Mouse (Mus musculus): ENCODE data around the gene Dnah12. TPM values are rescaled to one million over a fixed set of nuclear protein-coding genes. Genes with fewer than 3 reads are reported as not detected.

The Dnah12 gene
- polyA plus RNA-seq, 1 experiment from 2014 or later: 0.09 TPM

DNA sequence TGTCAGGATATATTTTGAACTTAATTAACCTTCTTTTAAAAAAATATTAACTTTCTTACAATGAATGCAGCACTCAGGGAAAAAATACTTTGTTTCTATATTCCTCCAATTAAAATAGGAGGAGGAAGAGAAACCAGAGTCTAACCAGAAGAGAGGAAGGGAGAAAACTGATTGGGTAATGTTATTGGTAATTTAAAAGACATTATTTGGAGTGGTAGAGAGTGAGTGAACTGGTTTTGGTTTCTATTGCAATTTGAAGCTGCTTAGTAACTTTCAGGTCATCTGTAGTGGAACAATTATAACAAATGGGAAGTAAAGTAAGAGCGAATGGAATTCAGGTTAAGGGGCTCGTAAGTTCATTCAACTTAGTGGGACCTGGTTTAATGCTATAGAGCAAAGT lies 120.8 kb downstream of the Dnah12 start:
- Histone ChIP-seq H3K27me3 (no peaks in the 10 kb centered on the region), H3K4me1 (replicated peaks) (no peaks in the 10 kb centered on the region), H3K36me3 (no peaks in the 10 kb centered on the region), H3K4me3 (no peak overlapping the region), H3K27ac (no peak overlapping the region), H3K4me2 (no peak overlapping the region), H3K9me3 (replicated peaks) (no peaks in the 10 kb centered on the region), H3K9ac (no peak overlapping the region)
- no peak for ATAC-seq (replicated peaks; ENCODE audit: insufficient number of reproducible peaks, insufficient read depth, low FRiP score, low read depth)
- 88% methylated on average over 2 of the region's 2 CpGs for WGBS

GRCm38 (mm10) chr14:26814908-26815307 lies 121.8 kb downstream of the Dnah12 start:
- H3K4me2 ChIP-seq: no peak overlapping the region
- H3K27me3 ChIP-seq: no peaks in the 10 kb centered on the region
- no peaks in the 10 kb centered on the region for H3K36me3 ChIP-seq
- no peaks in the 10 kb centered on the region for H3K9me3 ChIP-seq (replicated peaks)
- WGBS: 56% methylated on average over 3 of the region's 3 CpGs
- no peaks in the 10 kb centered on the region for H3K4me1 ChIP-seq (replicated peaks)
- no peak overlapping the region for H3K4me3 ChIP-seq
- no peak for ATAC-seq (replicated peaks; ENCODE audit: insufficient number of reproducible peaks, insufficient read depth, low FRiP score, low read depth)
- H3K27ac ChIP-seq: no peak overlapping the region
- no peak overlapping the region for H3K9ac ChIP-seq

DNA sequence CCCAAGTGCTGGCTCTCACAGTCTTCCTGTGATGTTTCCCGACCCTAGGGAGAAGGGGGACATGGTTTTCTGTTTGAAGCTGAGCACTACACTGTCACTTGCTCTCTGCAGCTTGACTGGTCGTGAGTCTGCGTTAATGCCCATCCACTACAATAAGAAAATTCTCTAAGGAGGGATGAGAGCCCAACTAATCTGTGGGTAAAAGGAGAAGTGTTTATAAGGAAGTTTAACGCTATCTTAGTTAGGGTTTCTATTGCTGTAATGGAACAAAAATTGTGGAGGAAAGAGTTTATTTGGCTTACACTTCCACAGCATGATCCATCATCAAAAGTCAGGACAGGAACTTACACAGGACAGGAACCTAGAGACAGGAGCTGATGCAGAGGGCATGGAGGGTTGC lies 123.7 kb downstream of the Dnah12 start:
- H3K9ac ChIP-seq: no peak overlapping the region
- H3K4me2 ChIP-seq: no peak overlapping the region
- H3K36me3 ChIP-seq: no peaks in the 10 kb centered on the region
- WGBS: 64% methylated on average over 4 of the region's 4 CpGs
- H3K4me3 ChIP-seq: no peak overlapping the region
- no peaks in the 10 kb centered on the region for H3K9me3 ChIP-seq (replicated peaks)
- H3K27me3 ChIP-seq: no peaks in the 10 kb centered on the region
- H3K4me1 ChIP-seq (replicated peaks): no peaks in the 10 kb centered on the region
- no peak overlapping the region for H3K27ac ChIP-seq
- ATAC-seq (replicated peaks; ENCODE audit: insufficient number of reproducible peaks, insufficient read depth, low FRiP score, low read depth): no peak

DNA sequence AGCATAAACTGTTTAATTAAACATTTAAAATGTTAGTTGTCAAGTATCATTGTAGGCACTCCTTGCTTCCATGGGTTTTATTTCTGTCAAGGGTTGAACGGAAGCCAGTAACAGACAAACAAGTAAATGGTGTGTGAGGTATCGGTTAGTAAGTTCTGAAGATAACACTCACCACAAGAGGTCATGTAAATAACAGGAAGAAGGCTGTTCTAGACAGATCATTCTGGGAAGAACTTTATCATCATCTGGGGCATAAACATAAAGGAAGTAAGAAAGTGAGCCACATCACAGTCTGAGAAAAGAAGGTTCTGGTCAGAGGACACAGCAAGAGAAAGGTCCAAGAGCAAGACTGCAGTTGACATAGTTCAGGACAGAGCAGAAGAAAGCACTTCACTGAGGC lies 132.9 kb downstream of the Dnah12 start:
- ATAC-seq (replicated peaks; ENCODE audit: insufficient number of reproducible peaks, insufficient read depth, low FRiP score, low read depth): no peak
- Histone ChIP-seq H3K36me3 (no peaks in the 10 kb centered on the region), H3K4me2 (no peak overlapping the region), H3K9me3 (replicated peaks) (no peaks in the 10 kb centered on the region), H3K4me1 (replicated peaks) (no peaks in the 10 kb centered on the region), H3K27ac (no peak overlapping the region), H3K27me3 (no peaks in the 10 kb centered on the region), H3K4me3 (no peak overlapping the region), H3K9ac (no peak overlapping the region)
- WGBS: 64% methylated on average over 2 of the region's 2 CpGs

- Histone ChIP-seq H3K36me3 (no peaks in the 10 kb centered on the region), H3K27ac (no peak overlapping the region), H3K27me3 (no peaks in the 10 kb centered on the region), H3K4me3 (no peak overlapping the region), H3K9me3 (replicated peaks) (no peaks in the 10 kb centered on the region), H3K4me1 (replicated peaks) (no peaks in the 10 kb centered on the region), H3K9ac (no peak overlapping the region), H3K4me2 (no peak overlapping the region)
- WGBS: 72% methylated on average over 8 of the region's 8 CpGs
- ATAC-seq (replicated peaks; ENCODE audit: insufficient number of reproducible peaks, insufficient read depth, low FRiP score, low read depth): no peak
Observed at GRCm38 (mm10) chr14:26853053-26853452, 160.0 kb downstream of the Dnah12 start.

DNA sequence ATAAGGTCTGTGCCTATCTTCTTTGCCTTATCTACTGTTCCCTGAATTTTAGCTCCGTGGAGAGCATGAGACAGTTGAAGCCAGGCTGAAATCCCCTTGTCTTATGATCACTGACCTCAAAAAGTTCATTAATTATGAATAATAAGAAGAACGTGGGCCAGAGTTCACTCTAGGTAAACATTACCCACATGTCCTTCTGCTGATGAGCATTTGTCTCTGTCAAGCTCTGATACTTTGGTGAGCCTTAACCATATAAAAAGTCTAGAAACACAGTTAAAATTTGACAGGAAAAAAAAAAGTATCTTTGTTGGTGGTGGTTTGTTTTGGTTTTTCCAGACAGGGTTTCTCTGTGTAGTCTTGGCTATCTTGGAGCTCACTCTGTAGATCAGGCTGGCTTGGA lies 161.0 kb downstream of the Dnah12 start:
- Histone ChIP-seq H3K4me3 (no peak overlapping the region), H3K4me2 (no peak overlapping the region), H3K9ac (no peak overlapping the region), H3K9me3 (replicated peaks) (no peaks in the 10 kb centered on the region), H3K27ac (no peak overlapping the region), H3K4me1 (replicated peaks) (no peaks in the 10 kb centered on the region), H3K27me3 (no peaks in the 10 kb centered on the region), H3K36me3 (no peaks in the 10 kb centered on the region)
- 52% methylated on average over 2 of the region's 2 CpGs for WGBS
- ATAC-seq (replicated peaks; ENCODE audit: insufficient number of reproducible peaks, insufficient read depth, low FRiP score, low read depth): no peak

DNA sequence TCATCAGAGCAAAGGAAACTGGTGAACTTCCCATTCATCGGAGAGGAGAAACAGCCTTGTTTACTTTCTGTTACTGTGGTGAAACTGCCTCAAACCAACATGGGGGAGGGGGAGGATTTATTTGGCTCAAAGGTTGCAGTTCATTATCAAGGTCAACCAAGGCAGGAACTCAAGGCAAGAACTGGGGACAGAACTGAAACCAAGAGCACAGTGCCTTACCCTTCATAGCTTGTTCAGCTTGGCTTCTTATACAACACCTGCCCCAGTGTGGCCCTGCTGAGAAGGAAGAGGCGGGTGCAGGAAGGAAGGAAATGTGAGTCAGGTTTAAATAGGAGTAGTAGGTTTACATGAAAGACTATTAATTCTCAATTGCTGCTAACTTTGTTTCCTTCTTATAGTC lies 165.3 kb downstream of the Dnah12 start:
- no peaks in the 10 kb centered on the region for H3K36me3 ChIP-seq
- H3K9me3 ChIP-seq (replicated peaks): no peaks in the 10 kb centered on the region
- H3K4me2 ChIP-seq: no peak overlapping the region
- WGBS: 57% methylated on average over 2 of the region's 2 CpGs
- no peak overlapping the region for H3K4me3 ChIP-seq
- H3K27me3 ChIP-seq: no peaks in the 10 kb centered on the region
- no peak overlapping the region for H3K9ac ChIP-seq
- ATAC-seq (replicated peaks; ENCODE audit: insufficient number of reproducible peaks, insufficient read depth, low FRiP score, low read depth): no peak
- no peak overlapping the region for H3K27ac ChIP-seq
- no peaks in the 10 kb centered on the region for H3K4me1 ChIP-seq (replicated peaks)

DNA sequence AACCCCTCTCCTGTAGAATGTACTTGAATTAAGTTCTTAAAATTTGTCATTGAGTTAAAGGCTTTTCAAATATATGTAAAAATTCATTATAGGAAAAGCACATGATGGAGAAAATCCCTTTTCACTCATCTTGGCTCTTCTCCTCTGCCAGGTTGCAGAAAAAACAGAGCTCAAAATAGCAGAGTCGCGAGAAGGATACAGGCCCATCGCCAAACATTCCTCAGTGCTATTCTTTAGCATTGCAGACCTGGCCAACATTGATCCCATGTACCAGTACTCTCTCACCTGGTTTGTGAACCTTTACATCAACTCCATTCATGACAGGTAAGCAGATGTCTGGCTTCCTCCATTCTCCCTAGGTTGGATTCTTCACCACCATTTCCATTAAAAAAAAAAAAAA lies 165.9 kb downstream of the Dnah12 start:
- ATAC-seq (replicated peaks; ENCODE audit: insufficient number of reproducible peaks, insufficient read depth, low FRiP score, low read depth): no peak
- no peak overlapping the region for H3K27ac ChIP-seq
- no peak overlapping the region for H3K9ac ChIP-seq
- no peak overlapping the region for H3K4me2 ChIP-seq
- H3K4me3 ChIP-seq: no peak overlapping the region
- WGBS: 68% methylated on average over 3 of the region's 3 CpGs
- H3K4me1 ChIP-seq (replicated peaks): no peaks in the 10 kb centered on the region
- H3K9me3 ChIP-seq (replicated peaks): no peaks in the 10 kb centered on the region
- H3K27me3 ChIP-seq: no peaks in the 10 kb centered on the region
- H3K36me3 ChIP-seq: no peaks in the 10 kb centered on the region

DNA sequence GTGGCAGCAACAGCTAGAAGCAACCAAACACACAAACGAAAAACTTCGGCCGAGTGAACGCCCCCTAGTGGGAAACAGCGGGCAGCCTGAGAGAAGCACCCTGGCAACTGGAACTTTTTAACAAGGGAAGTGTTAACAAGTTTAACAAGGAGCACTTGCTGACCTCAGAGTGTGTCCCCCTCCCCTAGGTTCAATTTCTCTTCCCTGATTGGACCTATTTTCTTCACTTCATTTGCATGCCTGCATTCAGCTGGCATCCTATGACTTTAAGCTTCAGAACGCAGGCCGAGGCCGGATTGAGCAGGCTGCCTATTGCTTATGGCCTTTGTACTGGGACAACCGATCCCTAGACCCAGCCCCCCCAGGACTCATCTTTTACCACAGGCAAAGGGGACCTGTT lies 174.3 kb downstream of the Dnah12 start:
- Histone ChIP-seq H3K9me3 (replicated peaks) (no peaks in the 10 kb centered on the region), H3K27ac (no peak overlapping the region), H3K36me3 (no peaks in the 10 kb centered on the region), H3K4me1 (replicated peaks) (no peaks in the 10 kb centered on the region), H3K4me3 (no peak overlapping the region), H3K4me2 (no peak overlapping the region), H3K9ac (no peak overlapping the region), H3K27me3 (no peaks in the 10 kb centered on the region)
- ATAC-seq (replicated peaks; ENCODE audit: insufficient number of reproducible peaks, insufficient read depth, low FRiP score, low read depth): no peak
- 60% methylated on average over 9 of the region's 9 CpGs for WGBS

DNA sequence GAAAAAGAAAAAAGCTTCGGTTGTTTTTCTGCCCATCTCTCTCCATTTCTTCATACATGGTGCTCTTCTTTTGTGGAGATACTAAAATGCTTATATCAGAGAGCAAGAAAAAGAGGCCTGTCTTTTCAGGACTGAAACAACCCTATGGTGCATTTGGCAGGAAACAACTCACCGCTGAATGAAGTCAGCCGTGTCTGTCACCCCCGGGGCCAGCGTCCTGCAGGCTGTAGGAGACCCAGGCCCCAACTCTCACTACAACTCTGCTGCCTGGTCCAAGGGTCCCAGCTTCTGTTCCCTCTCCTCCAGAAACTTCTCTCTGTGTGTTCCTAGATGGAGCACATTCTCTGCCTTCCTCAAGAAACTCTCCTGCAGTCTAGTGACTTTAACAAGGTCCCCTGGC lies 175.2 kb downstream of the Dnah12 start:
- no peak for ATAC-seq (replicated peaks; ENCODE audit: insufficient number of reproducible peaks, insufficient read depth, low FRiP score, low read depth)
- Histone ChIP-seq H3K27me3 (no peaks in the 10 kb centered on the region), H3K4me1 (replicated peaks) (no peaks in the 10 kb centered on the region), H3K9ac (no peak overlapping the region), H3K27ac (no peak overlapping the region), H3K36me3 (no peaks in the 10 kb centered on the region), H3K4me3 (no peak overlapping the region), H3K4me2 (no peak overlapping the region), H3K9me3 (replicated peaks) (no peaks in the 10 kb centered on the region)
- WGBS: 81% methylated on average over 5 of the region's 5 CpGs

GRCm38 (mm10) chr14:26878756-26879155 lies 185.7 kb downstream of the Dnah12 start:
- Histone ChIP-seq H3K27ac (no peak overlapping the region), H3K9ac (no peak overlapping the region), H3K36me3 (no peaks in the 10 kb centered on the region), H3K4me3 (no peak overlapping the region), H3K4me2 (no peak overlapping the region), H3K27me3 (no peaks in the 10 kb centered on the region), H3K9me3 (replicated peaks) (no peaks in the 10 kb centered on the region), H3K4me1 (replicated peaks) (no peaks in the 10 kb centered on the region)
- no peak for ATAC-seq (replicated peaks; ENCODE audit: insufficient number of reproducible peaks, insufficient read depth, low FRiP score, low read depth)
- 66% methylated on average over 4 of the region's 4 CpGs for WGBS

DNA sequence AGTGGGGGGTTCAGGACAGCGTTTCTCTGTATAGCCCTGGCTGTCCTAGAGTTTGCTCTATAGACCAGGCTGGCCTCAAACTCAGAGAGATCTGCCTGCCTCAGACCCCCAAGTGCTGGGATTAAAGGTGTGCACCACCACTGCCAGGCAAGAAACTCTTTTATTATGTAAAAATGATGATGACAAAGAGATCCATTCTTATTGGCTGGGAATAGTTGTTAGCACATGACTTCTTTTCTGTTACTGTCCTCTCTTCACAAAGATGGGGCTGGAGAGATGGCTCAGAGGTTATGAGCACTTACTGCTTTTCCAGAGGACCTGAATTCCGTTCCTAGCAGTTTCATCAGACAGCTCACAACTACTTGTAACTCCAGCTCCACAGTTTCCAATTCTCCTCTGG lies 186.9 kb downstream of the Dnah12 start:
- H3K4me1 ChIP-seq (replicated peaks): no peaks in the 10 kb centered on the region
- H3K27ac ChIP-seq: no peak overlapping the region
- WGBS: 78% methylated on average over 2 of the region's 2 CpGs
- no peaks in the 10 kb centered on the region for H3K36me3 ChIP-seq
- no peak overlapping the region for H3K4me2 ChIP-seq
- no peak for ATAC-seq (replicated peaks; ENCODE audit: insufficient number of reproducible peaks, insufficient read depth, low FRiP score, low read depth)
- H3K4me3 ChIP-seq: no peak overlapping the region
- no peaks in the 10 kb centered on the region for H3K27me3 ChIP-seq
- H3K9me3 ChIP-seq (replicated peaks): no peaks in the 10 kb centered on the region
- no peak overlapping the region for H3K9ac ChIP-seq

- no peak overlapping the region for H3K4me3 ChIP-seq
- no peaks in the 10 kb centered on the region for H3K27me3 ChIP-seq
- H3K27ac ChIP-seq: no peak overlapping the region
- no peaks in the 10 kb centered on the region for H3K36me3 ChIP-seq
- no peak overlapping the region for H3K9ac ChIP-seq
- H3K4me1 ChIP-seq (replicated peaks): no peaks in the 10 kb centered on the region
- WGBS: 70% methylated on average over 5 of the region's 5 CpGs
- no peak for ATAC-seq (replicated peaks; ENCODE audit: insufficient number of reproducible peaks, insufficient read depth, low FRiP score, low read depth)
- no peak overlapping the region for H3K4me2 ChIP-seq
- no peaks in the 10 kb centered on the region for H3K9me3 ChIP-seq (replicated peaks)
Observed at GRCm38 (mm10) chr14:26881700-26882099, 188.6 kb downstream of the Dnah12 start.

Data from heart, embryonic 15.5 days (tissue).